Mouse (Mus musculus): ENCODE results near the gene Hist2h2be. TPM values are rescaled to one million over a fixed set of nuclear protein-coding genes. Genes with fewer than 3 reads are reported as not detected.

The Hist2h2be gene
- polyA plus RNA-seq (2015; fragmentation: Nextera tagmentation; extraction: Ambion mirVana), result 1.4 and 1.6 TPM in 2 replicates

DNA sequence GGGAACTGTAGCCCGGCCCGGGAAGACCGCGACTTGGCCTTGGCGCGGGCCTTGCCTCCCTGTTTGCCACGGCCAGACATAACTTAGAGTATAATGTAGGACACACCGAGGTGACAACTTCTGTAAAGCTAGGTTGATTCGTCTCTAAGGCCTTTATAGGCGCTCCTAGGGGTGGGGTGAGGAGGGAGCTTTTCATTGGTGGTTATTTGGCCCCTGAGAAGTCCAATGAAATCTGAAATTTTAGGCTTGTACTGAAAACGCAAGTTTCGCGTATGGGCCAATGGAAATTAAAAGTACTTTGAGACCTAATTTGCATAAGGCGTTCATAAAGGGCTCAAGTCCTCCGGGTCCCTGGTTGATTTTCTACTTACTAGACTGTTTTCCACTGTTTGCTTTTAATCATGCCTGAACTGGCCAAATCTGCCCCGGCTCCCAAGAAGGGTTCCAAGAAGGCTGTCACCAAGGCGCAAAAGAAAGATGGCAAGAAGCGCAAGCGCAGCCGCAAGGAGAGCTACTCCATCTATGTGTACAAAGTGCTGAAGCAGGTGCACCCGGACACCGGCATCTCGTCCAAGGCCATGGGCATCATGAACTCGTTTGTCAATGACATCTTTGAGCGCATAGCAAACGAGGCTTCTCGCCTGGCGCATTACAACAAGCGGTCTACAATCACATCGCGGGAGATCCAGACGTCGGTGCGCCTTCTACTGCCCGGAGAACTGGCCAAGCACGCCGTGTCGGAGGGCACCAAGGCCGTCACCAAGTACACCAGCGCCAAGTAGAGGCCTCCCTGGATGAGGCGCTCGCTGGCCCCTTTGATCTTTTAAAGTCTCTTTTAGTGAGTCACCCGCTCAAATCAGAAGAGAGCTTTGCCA is at the start of gene Hist2h2be, which contains the start of gene Hist2h2ac:
Gene Hist2h2be (plus strand): TSS at position 355 of the 875 bp plus-strand sequence.
Gene Hist2h2ac (minus strand): TSS at position 116 of the 875 bp plus-strand sequence.

DNA sequence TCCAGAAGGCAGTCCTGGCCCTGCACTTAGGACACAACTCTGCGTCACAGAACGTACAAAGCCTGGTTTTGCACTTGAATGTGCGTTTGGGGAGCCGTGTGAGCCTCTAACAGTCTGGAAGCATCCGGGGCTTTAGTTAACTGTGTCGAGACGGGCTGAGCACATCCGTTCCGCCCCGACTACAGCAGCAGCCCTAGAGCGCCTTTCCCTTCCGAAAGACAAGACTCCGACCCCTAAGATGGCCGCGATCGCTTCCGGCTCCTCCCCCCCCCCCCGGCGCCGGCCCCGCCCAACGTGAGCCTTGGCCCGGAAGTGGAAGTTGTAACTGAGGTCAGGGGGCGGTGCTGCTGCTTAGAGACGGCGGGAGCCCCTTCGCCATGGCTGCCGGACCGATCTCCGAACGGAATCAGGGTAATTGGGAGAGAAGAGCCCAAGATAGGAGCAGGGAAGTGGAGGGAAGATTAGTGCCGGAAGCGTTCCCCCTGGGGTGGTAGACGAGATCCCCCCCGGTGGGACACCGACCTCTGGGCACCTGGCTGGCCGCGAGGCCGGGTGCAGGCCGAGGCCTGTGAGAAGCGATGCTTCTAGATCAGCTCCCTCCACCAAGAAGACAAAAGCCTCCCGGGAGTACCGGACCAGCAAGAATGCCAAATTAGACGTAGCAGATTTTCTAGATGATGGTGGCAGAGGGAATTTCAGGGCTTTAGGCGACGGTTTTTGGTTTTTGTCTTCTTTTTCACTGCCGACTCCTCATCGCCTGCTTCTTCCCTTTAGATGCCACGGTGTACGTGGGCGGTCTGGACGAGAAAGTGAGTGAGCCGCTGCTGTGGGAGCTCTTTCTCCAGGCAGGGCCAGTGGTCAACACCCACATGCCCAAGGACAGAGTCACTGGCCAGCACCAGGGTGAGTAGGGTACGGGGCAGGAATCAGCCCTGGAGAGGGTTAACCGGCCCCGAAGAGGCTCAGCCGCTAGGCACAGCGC is 48.4 kb upstream of the Hist2h2be start, which contains the start of gene Sf3b4:
Gene Sf3b4 (plus strand): TSS at position 136 of the 982 bp plus-strand sequence.

DNA sequence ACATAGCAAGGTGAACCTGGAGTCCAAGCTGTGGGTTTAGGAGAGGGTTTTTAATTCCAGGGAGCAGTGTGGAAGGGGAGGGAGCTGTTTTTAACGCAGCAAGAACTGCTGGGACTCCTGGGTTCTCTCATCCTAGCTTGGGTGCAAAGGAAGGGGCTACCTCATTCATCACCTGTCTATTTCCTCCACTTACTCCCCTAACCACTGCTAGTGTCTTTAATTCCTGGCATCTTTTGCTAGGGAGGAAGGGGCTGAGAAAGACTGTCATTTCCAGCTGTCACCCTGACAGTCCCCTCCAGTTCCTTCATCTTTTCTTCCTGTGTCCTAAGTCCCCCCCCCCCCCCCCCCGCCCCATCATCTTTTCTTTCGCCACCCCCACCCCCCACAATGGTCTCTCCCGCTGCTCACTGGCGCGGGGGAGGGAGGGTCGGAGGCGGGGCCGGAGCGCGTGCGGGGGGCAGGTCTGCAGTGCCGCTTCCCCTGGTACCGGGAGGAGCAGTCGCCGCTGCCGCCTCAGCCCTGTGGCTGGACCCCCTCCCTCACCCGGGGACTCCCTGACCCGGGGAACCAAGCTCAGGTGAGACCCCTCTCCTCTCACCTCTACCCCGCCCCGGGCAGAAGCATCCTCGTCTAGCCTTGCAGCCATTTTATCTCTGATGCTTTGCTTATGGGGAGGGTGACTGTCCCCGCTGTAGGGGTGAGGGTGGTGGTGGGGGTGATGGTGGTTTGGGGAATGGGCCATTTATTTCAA is 40.0 kb upstream of the Hist2h2be start, which contains the start of gene Sv2a:
Gene Sv2a (plus strand): TSS at position 425 of the 751 bp plus-strand sequence.

DNA sequence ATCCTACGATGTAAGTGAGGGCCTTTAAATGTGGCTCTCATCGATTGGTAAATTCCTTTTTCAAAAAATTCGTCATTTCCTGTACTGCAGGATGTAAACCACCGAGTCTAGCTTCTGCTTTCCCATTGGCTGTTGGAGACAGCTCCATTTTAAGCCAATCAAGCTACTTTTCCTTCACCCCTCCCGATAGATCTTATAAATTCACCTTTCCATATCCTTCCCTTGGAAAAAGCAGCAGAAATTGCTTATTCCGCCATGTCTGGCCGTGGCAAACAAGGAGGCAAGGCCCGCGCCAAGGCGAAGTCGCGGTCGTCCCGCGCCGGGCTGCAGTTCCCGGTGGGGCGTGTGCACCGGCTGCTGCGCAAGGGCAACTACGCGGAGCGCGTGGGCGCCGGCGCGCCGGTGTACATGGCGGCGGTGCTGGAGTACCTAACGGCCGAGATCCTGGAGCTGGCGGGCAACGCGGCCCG is 1.2 kb upstream of the Hist2h2be start, which contains the start of the genes Bola1 and Hist2h2ab:
Gene Bola1 (minus strand): TSS at position 49 of the 470 bp plus-strand sequence.
Gene Hist2h2ab (plus strand): TSS at position 205 of the 470 bp plus-strand sequence.

DNA sequence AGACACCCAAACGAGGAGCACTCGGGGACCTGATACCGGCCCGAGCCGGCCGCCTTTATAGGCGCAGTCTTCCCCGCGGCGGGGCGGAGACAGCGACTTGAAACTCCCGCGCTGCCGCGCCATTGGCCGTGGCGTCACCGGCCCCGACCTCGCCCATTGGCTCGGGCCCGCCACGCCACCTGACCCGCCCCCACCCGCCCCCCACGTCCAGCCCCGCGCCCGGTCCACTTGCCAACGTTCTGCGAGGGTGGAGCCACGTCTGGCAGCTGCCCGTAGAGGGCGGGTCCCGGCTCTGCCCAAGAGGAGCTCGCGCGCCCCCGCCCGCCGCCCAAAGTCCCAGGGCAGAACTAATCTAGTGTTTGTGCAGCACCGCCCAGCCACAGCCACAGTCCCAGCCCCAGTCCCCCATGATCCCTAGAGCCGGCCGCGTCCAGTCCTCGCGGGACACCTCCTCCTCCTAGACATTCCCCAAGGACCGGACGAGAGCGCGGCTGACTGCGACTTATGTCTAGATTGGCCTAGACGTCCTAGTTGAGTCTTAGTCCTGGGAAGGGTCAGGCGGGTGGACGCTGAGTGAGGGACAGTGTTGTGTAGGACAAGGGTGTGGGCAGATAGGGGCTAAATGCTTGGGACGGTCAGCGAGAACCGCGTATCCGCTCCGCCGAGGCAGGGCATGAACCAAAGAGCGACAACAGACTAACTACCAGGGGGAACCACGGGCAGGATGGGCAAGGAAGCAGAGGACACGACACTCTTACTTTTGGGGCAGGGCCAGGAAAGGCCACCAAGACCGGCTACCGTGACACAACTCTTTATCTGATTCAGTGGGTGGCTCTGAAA is 18.3 kb downstream of the Hist2h2be start, which contains the start of gene Hist2h3c2:
Gene Hist2h3c2 (minus strand): TSS at position 174 of the 840 bp plus-strand sequence.

DNA sequence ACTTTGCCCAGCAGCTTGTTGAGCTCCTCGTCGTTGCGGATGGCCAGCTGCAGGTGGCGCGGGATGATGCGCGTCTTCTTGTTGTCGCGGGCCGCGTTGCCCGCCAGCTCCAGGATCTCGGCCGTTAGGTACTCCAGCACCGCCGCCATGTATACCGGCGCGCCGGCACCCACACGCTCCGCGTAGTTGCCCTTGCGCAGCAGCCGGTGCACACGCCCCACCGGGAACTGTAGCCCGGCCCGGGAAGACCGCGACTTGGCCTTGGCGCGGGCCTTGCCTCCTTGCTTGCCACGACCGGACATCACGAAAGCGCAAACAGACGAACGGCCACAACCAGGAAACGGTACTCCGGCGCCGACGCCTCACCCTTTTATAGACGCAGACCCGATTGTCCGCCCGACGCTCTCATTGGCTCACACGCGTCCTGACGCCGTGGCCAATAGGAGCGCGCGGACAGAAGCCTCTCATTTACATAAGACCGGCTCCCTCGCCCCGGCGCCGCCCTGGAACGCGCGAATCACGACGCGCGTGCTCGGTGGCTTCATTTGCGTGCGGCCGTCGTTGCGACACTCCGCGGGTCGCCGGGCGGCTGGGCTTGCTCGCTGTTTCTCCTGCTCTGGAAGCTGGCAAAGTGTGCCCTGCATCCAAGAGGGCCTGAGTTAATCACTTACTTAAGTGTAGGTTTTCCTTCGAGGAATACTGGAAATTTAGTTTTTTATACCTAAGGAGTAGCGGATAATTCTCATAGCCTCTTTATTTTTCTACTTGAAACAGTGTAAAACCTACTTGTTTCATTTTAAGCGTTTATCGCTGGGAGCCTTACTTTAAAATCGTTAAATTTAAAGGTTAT is 19.3 kb downstream of the Hist2h2be start, which contains the start of gene Hist2h2aa2:
Gene Hist2h2aa2 (minus strand): TSS at position 328 of the 850 bp plus-strand sequence.

DNA sequence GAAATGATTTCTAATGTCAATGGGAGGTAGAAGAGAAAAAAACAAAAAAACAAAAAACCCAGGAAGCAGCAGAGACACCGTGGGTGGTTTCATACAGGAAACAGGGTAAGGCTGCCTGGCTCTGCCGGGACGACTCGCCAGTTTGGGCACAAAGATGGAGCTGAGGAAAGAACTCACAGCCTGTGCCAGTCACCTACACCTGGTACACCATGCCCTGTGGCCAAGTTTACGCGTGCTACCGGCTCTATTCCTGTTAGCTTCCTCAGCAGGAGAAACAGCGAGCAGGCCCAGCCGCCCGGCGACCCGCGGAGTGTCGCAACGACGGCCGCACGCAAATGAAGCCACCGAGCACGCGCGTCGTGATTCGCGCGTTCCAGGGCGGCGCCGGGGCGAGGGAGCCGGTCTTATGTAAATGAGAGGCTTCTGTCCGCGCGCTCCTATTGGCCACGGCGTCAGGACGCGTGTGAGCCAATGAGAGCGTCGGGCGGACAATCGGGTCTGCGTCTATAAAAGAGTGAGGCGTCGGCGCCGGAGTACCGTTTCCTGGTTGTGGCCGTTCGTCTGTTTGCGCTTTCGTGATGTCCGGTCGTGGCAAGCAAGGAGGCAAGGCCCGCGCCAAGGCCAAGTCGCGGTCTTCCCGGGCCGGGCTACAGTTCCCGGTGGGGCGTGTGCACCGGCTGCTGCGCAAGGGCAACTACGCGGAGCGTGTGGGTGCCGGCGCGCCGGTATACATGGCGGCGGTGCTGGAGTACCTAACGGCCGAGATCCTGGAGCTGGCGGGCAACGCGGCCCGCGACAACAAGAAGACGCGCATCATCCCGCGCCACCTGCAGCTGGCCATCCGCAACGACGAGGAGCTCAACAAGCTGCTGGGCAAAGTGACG is 24.3 kb downstream of the Hist2h2be start, which contains the start of gene Hist2h2aa1:
Gene Hist2h2aa1 (plus strand): TSS at position 495 of the 884 bp plus-strand sequence.

DNA sequence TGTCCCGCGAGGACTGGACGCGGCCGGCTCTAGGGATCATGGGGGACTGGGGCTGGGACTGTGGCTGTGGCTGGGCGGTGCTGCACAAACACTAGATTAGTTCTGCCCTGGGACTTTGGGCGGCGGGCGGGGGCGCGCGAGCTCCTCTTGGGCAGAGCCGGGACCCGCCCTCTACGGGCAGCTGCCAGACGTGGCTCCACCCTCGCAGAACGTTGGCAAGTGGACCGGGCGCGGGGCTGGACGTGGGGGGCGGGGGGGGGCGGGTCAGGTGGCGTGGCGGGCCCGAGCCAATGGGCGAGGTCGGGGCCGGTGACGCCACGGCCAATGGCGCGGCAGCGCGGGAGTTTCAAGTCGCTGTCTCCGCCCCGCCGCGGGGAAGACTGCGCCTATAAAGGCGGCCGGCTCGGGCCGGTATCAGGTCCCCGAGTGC is 25.5 kb downstream of the Hist2h2be start, which contains the start of gene Hist2h3c1:
Gene Hist2h3c1 (plus strand): TSS at position 259 of the 430 bp plus-strand sequence.

DNA sequence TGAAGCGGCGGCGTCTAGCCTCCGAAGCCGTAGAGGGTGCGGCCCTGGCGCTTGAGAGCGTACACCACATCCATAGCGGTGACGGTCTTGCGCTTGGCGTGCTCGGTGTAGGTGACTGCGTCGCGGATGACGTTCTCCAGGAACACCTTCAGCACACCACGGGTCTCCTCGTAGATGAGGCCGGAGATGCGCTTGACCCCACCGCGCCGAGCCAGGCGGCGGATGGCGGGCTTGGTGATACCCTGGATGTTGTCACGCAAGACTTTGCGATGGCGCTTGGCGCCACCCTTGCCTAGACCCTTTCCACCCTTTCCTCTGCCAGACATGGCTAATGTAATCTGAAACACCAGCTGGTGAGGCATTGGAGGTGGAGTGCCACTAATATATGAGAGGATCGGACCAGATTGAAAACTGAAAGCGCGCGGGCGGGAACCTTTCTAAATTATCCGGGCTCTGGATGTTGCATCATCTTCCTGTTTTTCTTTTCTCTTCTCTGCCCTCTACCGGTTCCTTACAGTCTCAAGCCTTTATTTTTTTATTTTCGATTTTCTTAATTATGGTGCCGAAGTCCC is 42.1 kb downstream of the Hist2h2be start, which contains the start of gene Hist2h4:
Gene Hist2h4 (minus strand): TSS at position 333 of the 572 bp plus-strand sequence.

DNA sequence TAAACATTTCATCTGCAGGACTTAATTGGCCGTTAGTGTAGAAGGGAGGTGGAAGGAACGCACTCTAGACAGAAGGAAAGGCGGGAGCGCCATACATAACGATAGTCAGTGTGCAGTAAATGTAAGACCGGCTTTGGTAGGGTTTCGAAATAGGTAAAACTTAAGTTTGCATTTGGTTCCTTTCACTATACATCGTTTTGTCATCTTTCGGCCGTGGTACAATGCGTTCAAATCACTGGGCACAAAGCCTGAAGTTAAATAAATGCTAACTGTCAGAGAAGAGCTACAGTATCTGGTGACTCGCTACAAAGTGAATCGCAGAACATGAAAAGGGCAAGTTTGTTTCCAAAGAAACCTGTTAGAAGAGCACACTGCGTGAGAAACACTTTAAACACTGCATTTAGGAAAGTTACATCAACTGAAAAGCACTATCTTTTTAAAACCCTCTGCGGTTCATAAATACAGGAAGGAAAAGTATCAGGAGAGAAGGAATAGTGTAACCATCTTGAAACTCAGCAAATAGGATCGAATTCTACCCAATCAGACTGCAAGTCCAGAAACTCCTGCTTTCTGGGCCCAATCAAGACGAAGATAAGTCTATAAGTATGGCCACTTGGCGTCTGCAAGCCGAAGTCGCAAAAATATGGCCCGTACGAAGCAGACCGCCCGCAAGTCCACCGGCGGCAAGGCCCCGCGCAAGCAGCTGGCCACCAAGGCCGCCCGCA is 47.3 kb downstream of the Hist2h2be start, which contains the start of gene Hist2h3b:
Gene Hist2h3b (plus strand): TSS at position 604 of the 725 bp plus-strand sequence.

DNA sequence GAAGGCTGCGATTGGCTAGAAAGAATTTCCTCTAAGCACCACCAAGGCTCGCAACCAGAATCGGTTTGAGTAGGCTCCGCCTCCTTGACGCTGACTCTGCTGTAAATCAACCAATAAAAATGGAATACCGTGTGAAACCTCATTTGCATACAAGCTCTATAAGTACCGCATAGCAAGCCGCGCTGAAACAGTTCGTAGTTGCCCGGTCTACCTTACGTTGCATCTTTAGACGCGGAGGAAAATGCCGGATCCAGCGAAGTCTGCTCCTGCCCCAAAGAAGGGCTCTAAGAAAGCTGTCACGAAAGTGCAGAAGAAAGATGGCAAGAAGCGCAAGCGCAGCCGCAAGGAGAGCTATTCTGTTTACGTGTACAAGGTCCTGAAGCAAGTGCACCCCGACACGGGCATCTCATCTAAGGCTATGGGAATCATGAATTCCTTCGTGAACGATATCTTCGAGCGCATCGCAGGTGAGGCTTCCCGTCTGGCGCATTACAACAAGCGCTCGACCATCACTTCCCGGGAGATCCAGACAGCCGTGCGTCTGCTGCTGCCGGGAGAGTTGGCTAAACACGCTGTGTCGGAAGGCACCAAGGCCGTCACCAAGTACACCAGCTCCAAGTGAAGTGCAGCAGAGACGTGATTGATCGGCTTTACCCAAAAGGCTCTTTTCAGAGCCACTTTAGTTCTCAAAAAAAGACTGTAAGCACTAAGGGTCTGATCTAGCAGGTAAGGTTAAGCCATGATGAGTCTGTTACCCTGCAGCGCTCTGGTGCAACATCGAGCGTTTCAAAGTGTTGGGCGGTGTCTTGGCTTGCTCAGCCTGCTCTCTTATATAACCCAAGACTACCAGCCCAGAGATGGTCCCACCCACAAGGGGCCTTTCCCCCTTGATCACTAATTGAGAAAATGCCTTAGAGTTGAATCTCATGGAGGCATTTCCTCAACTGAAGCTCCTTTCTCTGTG is 48.9 kb downstream of the Hist2h2be start, which contains the start of gene Hist2h2bb:
Gene Hist2h2bb (plus strand): TSS at position 242 of the 964 bp plus-strand sequence.

Measured in skeletal muscle tissue, postnatal 0 days (tissue).